Comparison of ENCODE assay signal across 8 mouse cellular contexts in the genomic region with DNA sequence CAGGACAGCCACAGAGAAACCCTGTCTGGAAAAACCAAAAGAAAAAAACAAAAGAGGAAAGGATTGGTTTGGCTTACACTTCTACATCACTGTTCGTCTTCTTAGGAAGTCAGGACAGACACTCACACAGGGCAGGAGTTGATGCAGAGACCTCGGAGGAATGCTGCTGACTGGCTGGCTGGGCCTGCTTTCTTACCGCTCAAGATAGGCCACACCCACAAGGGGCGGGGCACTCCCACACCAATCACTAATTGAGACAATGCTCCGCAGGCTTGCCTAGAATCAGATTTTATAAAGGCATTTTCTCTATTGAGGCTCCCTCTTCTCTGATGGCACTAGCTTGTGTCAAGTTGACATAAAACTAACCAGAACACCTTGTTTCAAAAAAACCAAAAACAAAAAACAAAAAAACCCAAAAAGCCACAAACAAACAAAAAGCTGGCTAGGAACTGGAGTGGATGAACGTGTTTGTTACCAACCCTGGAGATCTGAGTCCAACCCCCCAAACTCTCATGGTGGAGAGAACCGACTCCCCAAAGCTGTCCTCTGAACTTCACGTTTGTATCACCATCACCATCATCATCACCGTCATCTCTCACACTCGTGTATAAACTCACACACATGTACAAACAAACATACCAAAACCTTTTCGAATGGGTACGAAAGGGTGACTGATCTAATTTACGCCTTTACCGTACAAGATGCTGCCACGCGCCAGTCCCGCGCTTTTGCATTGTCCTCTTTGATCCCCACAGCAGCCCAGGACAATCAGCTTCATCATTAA. TPM values are rescaled to one million over a fixed set of nuclear protein-coding genes. Genes with fewer than 3 reads are reported as not detected.
DNase-seq lines count a peak whose midpoint lies in the region; ATAC-seq and TF ChIP-seq lines count a peak whose summit lies in the region.

No protein-coding gene starts in this region.

- H3K9ac ChIP-seq in limb, embryonic 14.5 days (ENCODE audit: low read depth, low read length, severe bottlenecking) = no peak overlapping the region

- peaks cover 6% of the 10 kb centered on the region for H3K4me1 ChIP-seq in limb, embryonic 14.5 days (ENCODE audit: control insufficient read depth, insufficient read depth, low read length)

- H3K27me3 ChIP-seq in limb, embryonic 14.5 days (ENCODE audit: control insufficient read depth, insufficient read depth, low read length) = peaks cover 9% of the 10 kb centered on the region; the same call in 1 of the 2 replicates

- no peak overlapping the region for H3K4me2 ChIP-seq in limb, embryonic 14.5 days (replicated peaks; ENCODE audit: low read depth, low read length, severe bottlenecking)

- DNase-seq in left cerebral cortex, adult 2 months (ENCODE audit: extremely low spot score in 1 of 2, low spot score in 2 of 2) = no peak
- DNase-seq in left cerebral cortex, adult 11 months (ENCODE audit: low spot score) = no peak
- DNase-seq in limb, embryonic 14.5 days (ENCODE audit: low spot score) = peak; percentile 40
- no peak for DNase-seq in cerebellum, adult 11-12 months
- DNase-seq in cerebellum, adult 9-11 months = no peak
- no peak for DNase-seq in cerebellum, adult 9-10 months

- no peak overlapping the region for H3K4me3 ChIP-seq in left cerebral cortex, adult 2 months
- no peak overlapping the region for H3K4me3 ChIP-seq in limb, embryonic 14.5 days (replicated peaks; ENCODE audit: low read length)

- no peaks in the 10 kb centered on the region for H3K9me3 ChIP-seq in limb, embryonic 14.5 days (ENCODE audit: control insufficient read depth, low read length)

- TF ChIP-seq POLR2A in limb, embryonic 14.5 days (IDR thresholded peaks at IDR 0.05; ENCODE audit: borderline replicate concordance, extremely low read depth, insufficient read depth, insufficient read length) = no peak

- 62% methylated on average over 18 of the region's 18 CpGs for WGBS in limb, embryonic 14.5 days

- no peaks in the 10 kb centered on the region for H3K36me3 ChIP-seq in limb, embryonic 14.5 days (ENCODE audit: control insufficient read depth, insufficient read depth, low read length)

- peak; percentile 24; the same call in 1 of the 2 replicates for ATAC-seq in common myeloid progenitor, adult 5-6 weeks (replicated peaks; ENCODE audit: low read depth, poor library complexity, severe bottlenecking)
- no peak for ATAC-seq in limb, embryonic 14.5 days (ENCODE audit: low FRiP score, low read depth)
- ATAC-seq in neutrophil, adult 5-6 weeks (ENCODE audit: extremely low read depth, insufficient number of reproducible peaks, low FRiP score, poor library complexity, severe bottlenecking) = peak; percentile 37

- intact Hi-C loops in left cerebral cortex, adult 2 months (cut with DNase I) = no loop called here

- 0 out of 2 replicates have a peak overlapping the region, but pooled peaks have one; percentile 28 for H3K27ac ChIP-seq in left cerebral cortex, adult 2 months
- no peak overlapping the region for H3K27ac ChIP-seq in limb, embryonic 14.5 days (replicated peaks; ENCODE audit: low read depth, low read length)

- no peak for TF ChIP-seq CTCF in left cerebral cortex, adult 2 months (IDR thresholded peaks at IDR 0.05)

RNA-seq across cellular contexts. Expression of a gene that starts 0.8 kb away (rescaled TPM):
- 10 to 100 TPM; 24.6 to 25.4 TPM for total RNA-seq in left cerebral cortex, adult 2 months (2021)
- 37.2 and 44.6 TPM in 2 replicates for total RNA-seq in common myeloid progenitor, adult 5-6 weeks (2017)
- polyA plus RNA-seq in limb, embryonic 14.5 days (2012; rRNA removed) = 5.7 and 6.1 TPM in 2 replicates
- polyA plus RNA-seq in limb, embryonic 14.5 days (2014; fragmentation: Nextera tagmentation; extraction: Ambion mirVana) = 5.1 and 5.9 TPM in 2 replicates
- 255 and 290 TPM in 2 replicates for total RNA-seq in neutrophil, adult 5-6 weeks (2017)

RNA-seq across cellular contexts. Expression of a gene that starts 36.2 kb away (rescaled TPM):
- total RNA-seq in left cerebral cortex, adult 2 months (2021) = 10 to 100 TPM; 63.3 to 67.9 TPM
- total RNA-seq in common myeloid progenitor, adult 5-6 weeks (2017) = 9.0 and 15.5 TPM in 2 replicates
- polyA plus RNA-seq in limb, embryonic 14.5 days (2012; rRNA removed) = 59.3 and 80.2 TPM in 2 replicates
- 20.4 and 22.1 TPM in 2 replicates for polyA plus RNA-seq in limb, embryonic 14.5 days (2014; fragmentation: Nextera tagmentation; extraction: Ambion mirVana)
- total RNA-seq in neutrophil, adult 5-6 weeks (2017) = 5.8 and 6.6 TPM in 2 replicates
